Mouse (Mus musculus) liver, adult (tissue): Measurements from ENCODE around the gene Dscaml1.

Experiments used
- GATA4 ChIP-seq: IDR thresholded peaks from 2 replicates; pipeline ENCODE4 v1.6.1; 2014; ENCODE audit warnings: mild to moderate bottlenecking, low read length; ENCODE audit not compliant: insufficient replicate concordance

Gene Dscaml1

DNA sequence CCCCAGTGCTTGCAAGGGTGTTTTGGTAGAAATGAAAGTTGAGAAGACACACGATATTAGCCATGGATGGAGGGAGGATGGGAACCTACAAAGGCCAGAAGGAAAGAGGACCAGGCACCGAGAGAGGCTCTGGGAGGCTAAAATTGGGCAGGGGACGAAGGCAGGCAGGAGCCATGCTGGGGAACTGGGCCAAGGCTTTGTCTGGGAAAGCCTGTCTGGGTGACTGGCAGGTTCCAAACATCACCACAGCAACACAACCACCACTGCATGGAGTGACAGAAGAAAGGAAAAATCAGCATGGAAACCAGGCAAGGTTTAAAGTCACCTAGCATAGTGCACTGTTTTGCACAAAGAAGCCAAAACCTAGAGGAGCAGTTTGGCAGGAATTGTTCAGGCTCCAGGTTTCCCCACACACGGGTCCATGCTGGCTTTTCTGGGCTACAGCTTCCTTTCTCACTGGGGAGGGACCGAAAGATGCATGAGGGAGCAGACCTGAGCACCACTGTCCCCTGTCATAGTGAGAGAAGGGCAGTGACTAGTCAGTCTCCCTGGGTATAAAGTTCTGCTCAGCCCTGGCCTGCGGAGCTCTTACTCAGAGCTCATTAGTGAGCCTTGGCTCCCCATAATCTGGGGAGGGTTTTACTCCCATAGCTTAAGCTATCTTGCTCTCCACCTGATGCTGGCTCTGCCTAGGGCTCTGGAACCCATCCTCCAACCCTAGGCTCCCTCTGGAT lies 211.9 kb downstream of the Dscaml1 start:
- no peak for TF ChIP-seq GATA4

DNA sequence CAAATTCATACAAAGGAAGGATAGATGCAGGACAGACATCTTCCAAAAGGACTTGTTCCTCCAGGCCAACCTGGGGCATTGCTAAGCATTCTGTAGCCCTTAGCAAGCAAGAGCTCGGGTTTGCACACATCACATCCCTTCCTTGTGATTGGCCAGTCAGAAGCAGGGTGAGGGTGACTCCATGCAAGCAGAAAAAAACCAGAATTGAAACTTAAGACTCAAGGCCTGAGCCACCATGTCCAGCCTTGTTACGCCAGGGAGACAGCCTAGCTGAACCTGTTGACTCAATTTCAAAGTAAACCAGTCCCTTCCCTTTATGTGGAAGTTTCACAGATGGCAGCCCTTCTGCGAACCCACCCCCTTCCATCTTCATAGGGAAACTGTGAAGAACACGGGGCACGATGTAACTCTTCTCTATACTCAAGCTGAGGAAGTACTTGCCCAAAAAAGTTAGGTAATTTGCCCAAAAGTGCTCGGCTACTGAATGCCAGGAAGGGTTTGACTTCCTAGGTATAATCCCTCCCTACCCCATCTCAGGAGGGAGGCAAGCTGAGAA lies 218.5 kb downstream of the Dscaml1 start:
- no peak for TF ChIP-seq GATA4

DNA sequence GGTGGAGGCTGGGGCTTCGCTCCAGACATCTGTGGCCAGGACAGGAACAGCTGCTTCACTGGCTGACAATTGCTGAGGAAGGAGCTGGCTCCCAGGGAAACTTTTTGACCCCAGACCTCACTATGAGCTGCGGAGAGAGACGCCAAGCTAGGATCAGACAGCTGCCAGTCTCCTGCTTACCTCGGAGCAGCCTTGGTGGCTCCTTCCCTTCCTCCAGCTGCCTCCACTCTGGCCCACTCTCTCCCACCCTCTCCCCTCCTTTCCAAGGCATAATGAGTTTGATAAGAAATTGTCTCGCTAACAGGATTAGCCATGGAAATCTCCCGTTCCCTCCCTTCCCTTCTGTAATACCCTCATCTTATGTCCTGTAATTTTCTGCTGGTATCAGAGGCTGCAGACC lies 219.1 kb downstream of the Dscaml1 start:
- no peak for TF ChIP-seq GATA4

DNA sequence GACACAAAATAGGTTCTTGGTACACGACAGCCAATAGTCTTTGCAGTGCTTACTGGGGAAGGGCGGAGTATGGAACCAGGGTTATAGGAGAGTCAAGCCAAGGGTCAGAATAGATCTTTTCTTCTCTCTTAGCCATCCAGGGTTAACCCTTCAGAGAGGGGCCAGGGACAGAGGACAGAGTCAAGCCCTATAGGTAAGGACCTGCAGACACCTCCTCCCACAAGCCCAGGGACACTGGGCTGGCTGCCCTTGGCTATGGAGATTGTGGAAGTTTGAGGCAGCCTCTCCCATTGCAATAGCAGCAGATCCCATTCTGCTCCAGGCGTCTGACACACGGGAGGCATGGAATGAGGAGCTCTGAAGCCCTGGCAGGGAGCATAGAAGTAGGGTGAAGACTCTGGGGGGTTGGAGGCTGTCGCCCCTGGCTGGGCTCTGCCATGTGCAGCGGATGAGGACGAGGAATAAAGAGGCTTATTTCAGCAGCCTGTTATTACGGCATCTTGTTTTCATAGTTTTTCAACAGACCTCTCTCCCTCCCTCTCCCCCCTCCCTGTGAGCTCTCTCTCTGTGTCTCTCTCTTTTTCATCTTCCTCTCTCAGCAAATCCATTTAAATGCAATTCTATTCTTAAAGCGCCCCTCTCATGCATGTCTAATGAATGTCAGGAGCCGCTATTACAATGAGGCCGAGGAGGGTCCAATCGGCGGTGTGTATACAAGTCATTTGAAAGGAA lies 224.8 kb downstream of the Dscaml1 start:
- no peak for TF ChIP-seq GATA4

DNA sequence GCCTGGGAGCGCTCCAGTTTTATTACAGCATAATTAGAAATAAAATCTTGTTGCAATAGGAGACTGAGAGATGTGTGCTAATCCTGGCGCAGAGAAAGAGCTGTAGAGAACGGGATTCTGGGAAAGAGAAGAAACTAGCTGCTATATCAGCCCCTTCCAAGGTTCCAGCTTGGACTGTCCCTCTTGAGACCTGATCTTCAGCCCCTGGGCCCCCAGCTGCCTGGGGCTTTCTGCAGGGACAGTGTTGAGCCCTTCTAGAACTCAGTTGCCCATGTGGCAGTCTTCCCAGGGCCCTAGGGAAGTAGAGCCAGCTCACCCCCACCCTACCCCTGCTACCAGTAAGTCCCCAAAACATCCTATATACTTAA lies 225.4 kb downstream of the Dscaml1 start:
- TF ChIP-seq GATA4 = no peak

DNA sequence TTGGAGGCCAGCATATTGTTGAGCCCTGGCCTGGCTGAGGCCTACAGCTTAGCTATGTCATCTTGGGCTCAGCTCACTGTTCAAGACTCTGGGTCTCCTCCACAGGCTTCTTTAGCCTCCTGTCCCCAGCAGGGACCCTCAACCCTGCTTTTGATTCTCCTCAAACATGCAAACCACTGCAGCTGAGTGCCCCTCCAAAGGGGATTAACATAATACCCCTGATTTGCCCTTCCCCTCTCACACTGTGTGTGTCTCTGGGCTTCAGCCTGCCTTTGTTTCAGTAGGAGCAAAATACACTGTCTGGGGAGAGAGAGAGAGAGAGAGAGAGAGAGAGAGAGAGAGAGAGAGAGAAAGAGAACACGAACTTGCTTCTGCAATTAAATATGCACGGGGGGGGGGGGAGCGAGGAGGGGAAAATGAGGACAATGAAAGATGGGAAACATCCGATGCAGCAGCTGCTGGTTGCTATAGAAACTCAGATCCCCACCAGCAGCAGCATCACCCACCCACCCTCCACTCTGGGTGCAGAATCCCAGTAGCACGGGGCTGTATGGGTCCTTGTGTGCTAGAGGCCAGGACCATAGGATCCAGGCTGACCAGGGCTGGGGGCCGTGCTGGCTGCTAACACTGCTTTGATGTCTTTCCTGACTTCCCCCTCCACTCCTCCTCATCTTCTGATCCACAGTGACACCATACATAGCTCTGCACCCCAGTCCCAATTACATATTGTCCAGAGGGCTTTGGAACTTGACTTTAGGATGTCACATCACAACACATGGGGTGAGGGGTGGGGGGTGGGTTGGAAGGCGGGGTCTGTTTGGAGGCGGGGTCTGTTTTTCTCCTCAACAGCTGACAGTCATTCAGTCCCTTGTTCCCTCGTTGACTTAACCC lies 231.0 kb downstream of the Dscaml1 start:
- no peak for TF ChIP-seq GATA4

DNA sequence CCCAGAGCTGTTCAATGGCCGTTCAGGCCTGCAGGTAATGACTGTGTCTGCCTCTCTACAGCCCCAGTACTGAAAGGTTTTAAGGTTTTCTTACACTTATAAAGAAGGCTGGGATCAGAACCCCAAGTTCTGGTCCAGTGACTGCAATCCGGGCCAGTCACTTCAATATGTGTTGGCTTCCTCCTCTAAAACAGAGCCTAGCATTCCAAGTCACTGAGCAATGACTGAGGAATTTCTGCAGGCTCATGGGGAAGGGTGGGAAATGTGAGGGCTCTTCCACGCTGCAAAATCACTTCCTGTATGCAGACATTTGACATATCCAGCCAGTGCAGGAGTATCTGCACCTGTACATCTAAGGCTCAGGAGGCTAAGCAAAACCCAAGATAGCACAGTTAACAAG lies 233.8 kb downstream of the Dscaml1 start:
- no peak for TF ChIP-seq GATA4

DNA sequence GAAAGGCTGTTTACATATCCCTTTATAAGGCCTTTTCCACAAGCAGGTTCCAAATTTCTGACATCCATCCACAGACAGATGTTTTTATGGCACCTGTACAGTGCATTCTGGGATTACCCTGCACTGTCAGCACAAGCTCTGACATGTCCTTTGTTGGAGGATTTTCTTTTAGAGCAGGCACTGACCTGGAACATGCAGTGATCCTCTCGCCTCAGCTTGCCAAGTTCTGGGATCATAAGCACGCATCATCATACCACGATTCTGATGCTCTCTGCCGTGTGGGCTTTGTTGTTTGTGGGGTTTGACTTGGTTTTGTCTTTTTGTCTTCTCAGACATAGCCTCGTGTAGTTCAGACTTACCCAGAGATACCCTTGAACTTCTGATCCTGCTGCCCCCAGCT lies 236.0 kb downstream of the Dscaml1 start:
- TF ChIP-seq GATA4 = no peak

DNA sequence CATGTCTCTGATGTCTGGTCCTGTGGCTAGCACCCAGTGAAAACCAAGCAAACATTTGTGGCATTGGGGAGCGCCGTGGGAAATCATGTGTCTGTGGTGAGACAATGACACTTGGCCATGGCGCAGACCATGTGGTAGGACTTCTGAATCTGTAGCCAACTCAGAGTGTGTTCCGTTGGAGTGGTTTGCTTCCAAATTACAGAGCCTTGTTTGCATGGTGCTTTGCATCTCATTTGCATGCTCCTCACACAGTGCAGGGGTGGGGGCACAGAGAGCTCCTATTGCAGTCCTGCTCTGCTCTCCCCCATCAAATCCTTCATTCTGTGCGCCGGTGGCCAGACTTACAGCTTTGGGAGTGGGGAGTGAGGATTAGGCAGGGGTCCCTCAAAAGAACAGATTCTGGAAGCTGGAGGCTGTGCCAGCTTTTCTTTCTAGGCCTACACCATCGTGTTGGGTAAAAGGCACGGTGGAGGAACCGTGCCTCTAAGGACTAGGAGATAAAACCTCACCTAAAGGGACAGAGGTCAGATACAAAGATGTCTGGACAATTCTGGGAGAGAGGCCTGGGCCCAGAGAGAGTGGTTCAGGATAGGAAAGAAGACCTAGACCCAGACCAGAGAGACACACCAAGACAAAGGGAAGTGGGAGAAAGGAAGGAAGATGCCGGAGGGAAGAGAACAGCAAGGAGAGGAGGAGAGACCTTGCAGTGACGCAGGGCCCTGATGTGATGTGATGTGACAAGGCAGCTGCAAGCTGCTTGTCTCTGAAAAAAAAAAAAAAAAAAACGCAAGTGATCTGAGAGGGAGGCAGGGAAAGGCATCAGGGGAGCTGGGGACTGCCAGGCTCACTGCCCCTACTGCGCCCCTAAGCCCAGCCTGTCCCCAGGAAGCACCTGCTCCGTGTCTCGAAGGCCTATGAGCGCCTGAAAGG lies 237.2 kb downstream of the Dscaml1 start:
- no peak for TF ChIP-seq GATA4

DNA sequence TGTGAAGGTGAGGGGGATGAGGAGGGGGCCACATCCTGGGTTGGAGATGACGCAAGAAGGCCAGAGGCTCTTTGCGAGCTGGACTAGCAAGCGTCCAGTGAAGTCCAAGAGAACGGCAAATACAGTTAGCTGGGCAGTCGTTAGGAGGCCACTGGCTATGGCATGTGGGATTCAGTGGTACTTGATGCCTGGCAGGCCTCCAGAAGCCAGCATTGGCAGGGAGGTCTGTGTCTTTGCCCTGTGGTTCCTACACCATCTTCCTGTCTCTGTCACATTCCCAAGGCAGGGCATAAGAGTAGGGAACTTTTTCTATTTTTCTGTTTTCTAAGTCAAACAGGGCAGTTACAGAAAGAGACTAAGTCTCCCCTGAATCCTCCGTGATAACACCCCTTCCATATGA lies 237.9 kb downstream of the Dscaml1 start:
- no peak for TF ChIP-seq GATA4

DNA sequence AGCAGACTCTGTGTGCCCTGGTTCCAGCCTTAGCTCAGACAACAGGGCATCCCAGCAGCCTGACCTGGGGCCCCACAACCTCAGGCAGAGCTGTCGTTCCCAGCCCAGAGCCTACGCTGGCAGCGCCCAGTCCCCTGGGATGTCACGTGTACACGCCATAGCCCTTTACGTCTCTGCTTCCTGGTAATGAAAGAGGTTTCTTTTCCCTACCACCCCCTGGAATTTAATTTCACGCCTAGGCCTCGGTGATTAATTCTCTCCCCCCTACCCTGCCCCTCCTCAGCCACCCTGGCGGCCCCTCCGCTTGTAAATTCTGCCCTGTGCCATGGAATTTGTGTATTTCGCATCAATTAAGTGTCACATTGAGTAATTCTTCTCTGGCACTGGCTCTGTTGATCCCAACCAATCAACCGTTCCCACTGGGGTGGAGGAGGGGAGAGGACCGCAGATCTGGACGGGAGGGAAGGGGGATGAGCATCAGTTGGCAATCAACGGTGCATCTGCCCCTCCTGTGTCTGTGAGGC lies 238.5 kb downstream of the Dscaml1 start:
- TF ChIP-seq GATA4 = no peak

DNA sequence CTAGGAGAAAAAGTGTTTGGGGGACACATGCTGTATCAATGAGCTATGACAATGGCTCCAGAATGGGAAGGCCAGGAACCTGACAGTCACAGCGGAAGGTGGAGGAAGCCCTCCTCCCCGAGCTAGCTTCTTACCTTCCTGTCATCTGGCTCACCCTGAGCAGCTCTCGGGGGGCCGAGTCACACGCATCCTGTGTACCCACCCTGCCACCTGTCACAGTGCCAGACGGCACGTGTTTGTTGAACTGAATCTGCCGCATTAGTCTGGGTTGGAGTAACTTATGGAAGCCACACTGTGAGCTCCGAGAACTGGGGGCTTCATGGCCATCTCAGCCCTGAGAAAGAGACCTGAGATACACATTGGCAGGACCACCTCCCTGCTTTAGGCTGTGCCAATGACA lies 249.5 kb downstream of the Dscaml1 start:
- no peak for TF ChIP-seq GATA4

DNA sequence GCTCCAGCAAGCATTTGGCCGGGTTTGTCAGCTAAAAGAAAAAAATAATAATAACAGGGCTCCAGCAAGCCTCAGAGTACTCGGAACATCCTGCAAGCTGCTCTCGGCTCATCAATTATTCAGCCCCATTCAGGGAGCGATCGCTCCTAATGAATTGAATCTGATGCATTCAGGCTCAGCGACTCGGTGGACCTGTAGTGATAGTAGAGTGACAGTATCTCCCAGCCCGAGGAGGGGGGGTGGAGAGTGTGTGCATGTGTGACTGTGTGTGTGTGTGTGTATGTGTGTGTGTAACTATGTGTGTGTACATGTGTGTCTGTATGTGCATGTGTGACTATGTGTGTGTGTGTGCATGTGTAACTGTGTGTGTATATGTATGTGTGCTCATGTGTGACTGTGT lies 250.2 kb downstream of the Dscaml1 start:
- TF ChIP-seq GATA4 = no peak

DNA sequence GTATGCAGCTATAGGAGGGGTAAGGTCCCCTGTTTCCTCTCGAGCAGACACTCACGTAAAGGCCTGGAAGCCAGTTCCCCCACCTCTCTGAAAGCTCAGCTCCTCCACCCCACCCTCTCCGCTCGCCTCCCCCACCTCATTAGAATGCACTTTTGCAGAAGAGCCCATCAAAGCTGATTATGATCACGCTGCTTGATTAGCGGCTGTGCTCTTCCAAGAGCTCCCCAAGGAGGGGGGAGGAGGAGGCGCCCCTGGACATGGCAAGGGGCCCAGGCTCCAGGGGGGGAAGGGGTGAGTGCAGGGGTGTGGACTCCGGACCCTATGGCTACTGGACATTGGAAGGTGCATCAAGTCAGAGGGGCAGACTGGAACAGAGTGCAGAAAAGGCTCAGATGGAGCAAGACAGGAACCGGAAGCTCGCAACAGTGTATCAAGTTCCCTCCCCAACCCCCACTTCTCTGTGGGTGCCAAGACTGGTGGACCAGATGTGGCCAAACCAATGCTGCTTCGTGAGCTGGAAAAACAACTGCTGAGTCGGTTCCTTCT lies 250.9 kb downstream of the Dscaml1 start:
- TF ChIP-seq GATA4 = no peak
